Mouse (Mus musculus) lung, postnatal 25 days (tissue): Measurements from ENCODE around the gene Olfr790.

ENCODE experiments used
- DNase-seq: peaks from one replicate; pipeline ENCODE4 v3.0.0; 2022; ENCODE audit warnings: low spot score

The Olfr790 gene

DNA sequence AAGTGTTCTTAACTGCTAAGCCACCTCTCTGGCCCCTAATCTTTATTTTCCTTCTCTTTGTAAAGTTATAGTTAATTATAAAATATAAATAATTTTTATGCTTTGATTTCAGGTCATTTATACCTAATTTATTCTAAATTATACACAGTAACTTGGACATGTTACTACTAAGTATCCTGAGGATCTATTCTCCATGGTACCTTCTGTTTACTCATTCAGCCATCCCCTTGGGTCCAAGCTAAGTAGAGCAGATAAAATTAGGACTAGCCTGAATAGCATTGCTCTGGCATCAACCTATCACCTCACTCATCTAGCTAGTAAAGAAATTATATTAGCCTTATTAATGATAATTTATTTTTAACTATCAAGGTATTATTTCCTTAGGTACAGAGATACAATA, at the start of gene Olfr790:
TSS of gene Olfr790 (plus strand) at position 301 of the 400 bp plus-strand sequence.
- no peak for DNase-seq

DNA sequence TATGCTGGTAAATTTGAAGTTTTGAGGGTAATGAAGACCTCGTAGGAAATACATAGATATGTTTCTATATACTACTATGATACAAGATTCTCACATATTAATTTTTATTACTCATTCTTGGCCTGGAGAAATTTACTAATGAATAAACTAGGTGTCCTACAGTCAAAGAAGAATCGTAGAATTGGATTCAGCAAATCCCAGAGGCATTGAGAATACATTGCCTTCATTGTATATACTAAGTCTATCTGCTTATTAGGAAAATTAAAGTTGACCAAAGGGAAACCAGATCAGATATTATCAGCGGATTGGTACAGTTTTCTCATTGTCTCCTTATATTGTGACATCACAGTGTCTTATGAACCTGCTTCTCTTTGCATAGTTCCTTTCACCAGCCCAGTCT, 36.7 kb upstream of the Olfr790 start, which contains the start of gene Olfr787:
TSS of gene Olfr787 (plus strand) at position 301 of the 400 bp plus-strand sequence.
- DNase-seq = no peak

DNA sequence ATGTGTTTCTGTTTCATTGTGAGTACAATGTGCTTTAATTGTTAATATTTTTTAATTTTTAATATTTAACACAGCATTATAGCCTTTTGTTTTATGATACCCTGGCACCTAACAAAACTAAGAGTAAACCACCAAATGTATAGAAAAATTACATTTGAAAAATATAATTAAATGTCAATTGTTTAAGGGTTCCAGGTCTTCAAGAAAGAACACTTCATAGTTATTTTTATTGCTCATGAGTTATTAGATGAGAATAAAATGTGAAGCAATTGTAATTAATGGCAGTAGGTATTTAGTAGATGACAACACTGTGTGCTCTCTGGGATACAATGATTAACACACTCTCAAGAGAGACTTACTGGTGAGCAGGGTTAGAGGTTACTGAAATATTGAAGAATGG, 27.6 kb upstream of the Olfr790 start, which contains the start of gene Olfr788:
TSS of gene Olfr788 (plus strand) at position 301 of the 400 bp plus-strand sequence.
- DNase-seq = no peak

DNA sequence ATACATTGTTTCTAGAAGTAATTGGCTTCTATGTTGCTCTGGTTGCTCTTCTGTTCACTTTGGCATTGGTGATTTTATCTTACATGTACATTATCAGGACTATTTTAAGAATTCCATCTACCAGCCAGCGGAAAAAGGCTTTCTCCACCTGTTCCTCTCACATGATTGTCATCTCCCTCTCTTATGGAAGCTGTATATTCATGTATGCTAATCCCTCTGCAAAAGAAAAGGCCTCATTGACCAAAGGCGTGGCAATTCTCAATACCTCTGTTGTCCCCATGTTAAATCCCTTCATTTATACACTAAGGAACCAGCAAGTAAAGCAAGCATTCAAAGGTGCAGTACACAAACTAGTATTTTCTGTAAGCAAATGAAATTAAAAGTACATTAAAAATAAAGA, 25.0 kb upstream of the Olfr790 start:
- no peak for DNase-seq

DNA sequence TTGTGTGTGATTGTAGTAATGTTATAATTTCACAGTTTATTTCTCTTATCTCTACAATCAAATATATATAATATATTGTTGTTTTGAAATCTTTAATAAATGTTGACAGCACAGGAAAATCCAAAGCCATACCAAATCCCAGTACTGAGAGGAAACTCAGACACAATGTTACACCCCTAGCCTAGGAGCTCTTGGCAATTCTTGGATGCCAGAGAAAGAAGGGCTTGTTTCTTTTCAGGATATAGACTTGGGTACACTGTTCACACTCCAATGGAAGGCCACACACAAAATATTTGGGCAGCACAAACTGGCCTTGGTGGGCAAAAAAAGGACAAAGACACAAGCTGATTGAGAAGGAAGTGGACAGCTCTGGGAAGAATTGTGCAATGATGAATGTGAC, 24.6 kb upstream of the Olfr790 start:
- no peak for DNase-seq

DNA sequence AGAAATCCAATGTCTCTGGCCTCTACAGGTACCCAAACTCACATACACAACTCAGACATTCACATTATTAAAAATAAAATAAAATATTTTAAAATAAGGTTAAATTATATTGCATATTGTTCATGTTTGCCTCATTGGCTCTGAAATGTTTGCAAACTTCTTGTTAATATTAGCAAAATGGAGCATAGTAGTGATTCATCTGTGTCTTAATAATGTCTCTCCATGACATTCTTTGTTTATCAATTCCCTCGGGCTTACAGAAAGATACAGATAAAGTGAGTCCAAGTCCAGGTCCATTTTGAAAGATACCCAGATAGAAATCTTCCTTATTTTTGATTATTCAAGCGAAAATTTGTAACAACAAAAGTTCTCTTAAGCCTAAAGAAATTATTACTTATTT, 13.8 kb upstream of the Olfr790 start, which contains the start of gene Olfr789:
TSS of gene Olfr789 (plus strand) at position 301 of the 400 bp plus-strand sequence.
- DNase-seq = no peak

GRCm38 (mm10) chr10:129490101-129490500, 8.2 kb upstream of the Olfr790 start:
- no peak for DNase-seq

- DNase-seq = no peak
These were observed 23.2 kb downstream of the Olfr790 start, which contains the start of gene Olfr791 for GRCm38 (mm10) chr10:129521492-129521891. Gene Olfr791, plus strand, starts transcription at chr10:129521792.

- DNase-seq = no peak
These were observed 40.6 kb downstream of the Olfr790 start, which contains the start of gene Olfr792 for GRCm38 (mm10) chr10:129538862-129539261. Gene Olfr792, plus strand, starts transcription at chr10:129539162.

- no peak for DNase-seq
These were observed 51.1 kb downstream of the Olfr790 start for GRCm38 (mm10) chr10:129549354-129549753.
